Comparison of ENCODE assay signal across 15 mouse cellular contexts in the genomic region with DNA sequence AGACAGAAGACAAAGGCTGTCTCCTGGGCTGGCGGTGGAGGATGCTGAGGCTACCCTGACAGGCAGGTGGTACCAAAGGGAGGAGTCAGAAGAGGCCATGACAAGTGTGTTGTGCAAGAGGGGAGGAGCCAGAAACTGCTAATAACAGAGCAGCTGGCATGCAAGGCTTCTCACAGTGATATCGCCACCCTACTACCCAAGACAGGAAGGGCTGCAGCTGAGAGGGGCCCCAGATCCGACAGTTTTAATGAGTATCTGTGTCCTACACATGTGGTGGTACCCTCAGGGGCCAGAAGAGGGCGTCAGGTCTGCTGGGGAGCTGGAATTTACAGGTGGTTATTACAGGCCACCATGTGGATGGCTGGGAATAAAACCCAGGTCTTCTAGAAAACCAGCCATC. TPM values are rescaled to one million over a fixed set of nuclear protein-coding genes. Genes with fewer than 3 reads are reported as not detected.
DNase-seq lines count a peak whose midpoint lies in the region; ATAC-seq and TF ChIP-seq lines count a peak whose summit lies in the region.
"Had no signal": no experiment of that assay in that cellular context is flagged by ENCODE, and none has a peak within 500 bp of the region (broad histone marks: within the 10 kb centered on the region; RNA-seq: fewer than 3 reads in every experiment).

No protein-coding gene starts in this region.

- H3K4me3 ChIP-seq in liver, postnatal 0 days (ENCODE audit: low read depth, low read length) = no peak overlapping the region
- no peak overlapping the region for H3K4me3 ChIP-seq in embryonic facial prominence, embryonic 10.5 days
- H3K4me3 ChIP-seq: forebrain, embryonic 13.5 days; myocyte had no signal

- DNase-seq in heart, adult 11 months = peak; percentile 87
- no peak for DNase-seq in heart, postnatal 36 days
- peak; percentile 85 for DNase-seq in 416B (ENCODE audit: low read depth)
- DNase-seq in c-Kit-positive CD71-positive TER-119-negative erythroid progenitor cells, embryonic 14.5 days (ENCODE audit: low read depth) = peak; percentile 55
- DNase-seq in liver, postnatal 0 days = peak; percentile 40
- no peak for DNase-seq in embryonic facial prominence, embryonic 10.5 days (ENCODE audit: low spot score)
- no peak for DNase-seq in adrenal gland, adult 8-10 months
- DNase-seq in ovary, postnatal 36 days (ENCODE audit: low spot score) = no peak
- DNase-seq: adrenal gland, postnatal 36 days; kidney, postnatal 14 days; left cerebral cortex, postnatal 4 days; right cerebral cortex, postnatal 4 days had no signal

- H3K4me1 ChIP-seq in liver, postnatal 0 days (ENCODE audit: insufficient read depth) = peaks cover 37% of the 10 kb centered on the region
- peaks cover 54% of the 10 kb centered on the region for H3K4me1 ChIP-seq in embryonic facial prominence, embryonic 10.5 days

- no peak overlapping the region for H3K9ac ChIP-seq in liver, postnatal 0 days (replicated peaks)
- H3K9ac ChIP-seq: forebrain, embryonic 13.5 days had no signal

- no peaks in the 10 kb centered on the region for H3K27me3 ChIP-seq in liver, postnatal 0 days (ENCODE audit: insufficient read depth, low read length)
- H3K27me3 ChIP-seq in embryonic facial prominence, embryonic 10.5 days (replicated peaks; ENCODE audit: low read depth, poor library complexity, severe bottlenecking) = no peaks in the 10 kb centered on the region
- H3K27me3 ChIP-seq: forebrain, embryonic 13.5 days had no signal

- no peak overlapping the region for H3K4me2 ChIP-seq in liver, postnatal 0 days (ENCODE audit: low read depth, low read length)
- H3K4me2 ChIP-seq: forebrain, embryonic 13.5 days had no signal

- H3K36me3 ChIP-seq in liver, postnatal 0 days (replicated peaks; ENCODE audit: insufficient read depth, low read length) = no peaks in the 10 kb centered on the region
- H3K36me3 ChIP-seq in embryonic facial prominence, embryonic 10.5 days (replicated peaks) = 0 out of 2 replicates have a peak, but pooled peaks cover 2% of the 10 kb centered on the region

- TF ChIP-seq EP300 in liver, postnatal 0 days (IDR thresholded peaks at IDR 0.05; ENCODE audit: low read depth) = no peak

- intact Hi-C loops in heart, postnatal 36 days (cut with DNase I) = no loop called here

- ATAC-seq in liver, postnatal 0 days = peak; percentile 77
- ATAC-seq: forebrain, embryonic 13.5 days had no signal

- H3K9me3 ChIP-seq in liver, postnatal 0 days (ENCODE audit: low read length) = no peaks in the 10 kb centered on the region
- no peaks in the 10 kb centered on the region for H3K9me3 ChIP-seq in embryonic facial prominence, embryonic 10.5 days
- H3K9me3 ChIP-seq: forebrain, embryonic 13.5 days had no signal

- TF ChIP-seq CTCF in liver, postnatal 0 days (IDR thresholded peaks at IDR 0.05; ENCODE audit: low read depth) = peak; percentile 46

- 38% methylated on average over 4 of the region's 4 CpGs for WGBS in liver, postnatal 0 days (ENCODE audit: insufficient replicate concordance)
- 54% methylated on average over 4 of the region's 4 CpGs for WGBS in embryonic facial prominence, embryonic 10.5 days

- peak overlapping the region; percentile 24; the same call in 1 of the 2 replicates for H3K27ac ChIP-seq in liver, postnatal 0 days (ENCODE audit: low read depth)
- H3K27ac ChIP-seq in embryonic facial prominence, embryonic 10.5 days (replicated peaks) = no peak overlapping the region
- H3K27ac ChIP-seq: forebrain, embryonic 13.5 days had no signal

RNA-seq across cellular contexts. Expression of gene Cdc42bpb, which starts 7.3 kb away (rescaled TPM):
- total RNA-seq in heart, postnatal 36 days (2021) = 10 to 100 TPM; 54.6 to 62.5 TPM
- 8.0 and 8.6 TPM in 2 replicates for polyA plus RNA-seq in liver, postnatal 0 days (2015; fragmentation: Nextera tagmentation; extraction: Ambion mirVana)
- 32.6 and 32.7 TPM in 2 replicates for polyA plus RNA-seq in embryonic facial prominence, embryonic 10.5 days (2016; fragmentation: Nextera tagmentation; extraction: Ambion mirVana)
- 100 to 1,000 TPM; 112 to 162 (median 141) TPM for total RNA-seq in adrenal gland, adult 8-10 months (2022)

RNA-seq across cellular contexts. Expression of gene Lbhd2, which starts 36.4 kb away (rescaled TPM):
- not detected for total RNA-seq in heart, postnatal 36 days (2021)
- polyA plus RNA-seq in liver, postnatal 0 days (2015; fragmentation: Nextera tagmentation; extraction: Ambion mirVana) = 0.22 TPM in 2 replicates
- not detected in 2 replicates for polyA plus RNA-seq in embryonic facial prominence, embryonic 10.5 days (2016; fragmentation: Nextera tagmentation; extraction: Ambion mirVana)
- 1 to 10 TPM in 1 of 4 experiments, under 1 TPM in 3; 0.67 to 1.0 (median 0.78) TPM for total RNA-seq in adrenal gland, adult 8-10 months (2022)
- polyA plus RNA-seq: heart, postnatal 0 days; myocyte had no signal

RNA-seq across cellular contexts. Expression of gene Exoc3l4, which starts 46.6 kb away (rescaled TPM):
- 1 to 10 TPM; 2.9 to 3.0 TPM for total RNA-seq in heart, postnatal 36 days (2021)
- 13.7 TPM in 2 replicates for polyA plus RNA-seq in liver, postnatal 0 days (2015; fragmentation: Nextera tagmentation; extraction: Ambion mirVana)
- 5.7 and 7.0 TPM in 2 replicates for polyA plus RNA-seq in embryonic facial prominence, embryonic 10.5 days (2016; fragmentation: Nextera tagmentation; extraction: Ambion mirVana)
- 10 to 100 TPM in 1 of 4 experiments, 1 to 10 TPM in 3; 3.2 to 10.0 (median 7.8) TPM for total RNA-seq in adrenal gland, adult 8-10 months (2022)

Comparison
In these comparisons a context has a peak if more than half of its experiments do, and no peak if none do; other contexts are left out.
1. DNase-seq: peak in heart, adult 11 months (single experiment), 416B (single experiment), c-Kit-positive CD71-positive TER-119-negative erythroid progenitor cells, embryonic 14.5 days (single experiment) and liver, postnatal 0 days (single experiment); none in heart, postnatal 36 days (0 of 2), embryonic facial prominence, embryonic 10.5 days (single experiment), adrenal gland, adult 8-10 months (single experiment) and ovary, postnatal 36 days (single experiment).